Mouse (Mus musculus) testis, adult 2 months (tissue): ENCODE data around the gene Dclk2.

Experiments
- CTCF ChIP-seq: fragments of 200-500 bp; IDR thresholded peaks from 2 replicates; pipeline ENCODE4 v1.5.1; 2012; ENCODE audit warnings: low read depth, mild to moderate bottlenecking, inconsistent platforms, low read length, moderate library complexity; ENCODE audit not compliant: control insufficient read depth, insufficient read depth, insufficient replicate concordance
- POLR2A ChIP-seq: fragments of 200-500 bp; IDR thresholded peaks from 2 replicates; pipeline ENCODE4 v1.6.1; 2012; ENCODE audit warnings: low read depth, mild to moderate bottlenecking, inconsistent platforms, low read length, moderate library complexity; ENCODE audit not compliant: control insufficient read depth

DNA sequence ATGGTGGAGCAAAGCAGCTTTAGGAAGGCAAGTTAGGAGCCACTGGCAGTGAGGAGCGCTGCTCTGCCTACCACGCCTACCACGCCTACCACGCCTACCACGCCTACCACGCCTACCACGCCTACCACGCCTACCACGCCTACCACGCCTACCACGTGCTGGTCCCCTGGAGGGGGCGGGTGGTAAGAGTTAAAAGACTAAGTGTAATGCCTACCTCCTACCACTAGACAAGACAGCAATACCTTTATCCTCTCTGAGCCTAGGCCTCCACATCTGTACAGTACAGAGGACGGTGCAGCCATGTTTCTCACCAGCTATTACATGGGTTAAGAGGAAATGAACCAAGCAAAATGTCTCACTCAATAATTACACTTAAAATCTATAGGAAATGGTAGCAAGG, 5.4 kb downstream of the Dclk2 start:
- TF ChIP-seq CTCF (no peak), POLR2A (no peak)
